Mouse (Mus musculus) intestine, postnatal 0 days (tissue): ENCODE results near the gene Eef1g. TPM values are rescaled to one million over a fixed set of nuclear protein-coding genes. Genes with fewer than 3 reads are reported as not detected.
A peak's percentile ranks its signal among the peaks of the same experiment; 100 is the strongest.

Experiments used
- ATAC-seq: fragments of 200-750 bp; cut with Nextera tagmentation; 2 replicates; pipeline ENCODE4 v1.8.0; 2017; ENCODE audit warnings: mild to moderate bottlenecking, moderate TSS enrichment, moderate library complexity
- H3K27ac ChIP-seq: fragments of 300-500 bp; sonication (generic); 2 replicates; pipeline ENCODE4 v1.5.1; 2014; ENCODE audit warnings: mild to moderate bottlenecking, low read depth, low read length, moderate library complexity
- H3K27me3 ChIP-seq: fragments of 300-500 bp; sonication (generic); replicated peaks from 2 replicates; pipeline ENCODE4 v1.6.1; 2014; ENCODE audit warnings: low read length, mixed read lengths; ENCODE audit not compliant: control insufficient read depth, insufficient read depth
- H3K36me3 ChIP-seq: fragments of 300-500 bp; sonication (generic); 2 replicates; pipeline ENCODE4 v1.6.1; 2014; ENCODE audit warnings: mild to moderate bottlenecking, moderate library complexity; ENCODE audit not compliant: control insufficient read depth, insufficient read depth
- H3K4me1 ChIP-seq: fragments of 300-500 bp; sonication (generic); replicated peaks from 2 replicates; pipeline ENCODE4 v1.6.1; 2014; ENCODE audit warnings: antibody characterized with exemption, low read length, mixed read lengths; ENCODE audit not compliant: control insufficient read depth, insufficient read depth
- H3K4me2 ChIP-seq: fragments of 300-500 bp; sonication (generic); replicated peaks from 2 replicates; pipeline ENCODE4 v1.6.1; 2014; ENCODE audit warnings: low read depth, mild to moderate bottlenecking, moderate library complexity
- H3K4me3 ChIP-seq: fragments of 300-500 bp; sonication (generic); 2 replicates; pipeline ENCODE4 v1.5.1; 2014; ENCODE audit warnings: low read depth, low read length
- H3K9ac ChIP-seq: fragments of 300-500 bp; sonication (generic); 2 replicates; pipeline ENCODE4 v1.6.1; 2014; ENCODE audit warnings: mild to moderate bottlenecking, low read depth, low read length
- H3K9me3 ChIP-seq: fragments of 300-500 bp; sonication (generic); 2 replicates; pipeline ENCODE4 v1.6.1; 2016; ENCODE audit warnings: mixed run types; ENCODE audit not compliant: control insufficient read depth
- CTCF ChIP-seq: sonication (generic); IDR thresholded peaks from 2 replicates; pipeline ENCODE4 v1.5.1; 2016; ENCODE audit warnings: low read depth, mild to moderate bottlenecking, control low read depth, antibody characterized with exemption, moderate library complexity
- WGBS: fragments of 180-500 bp; shearing (Covaris S2); extraction: QIAGEN DNeasy Blood & Tissue Kit; methylation state at CpG from one replicate; pipeline ENCODE4 v1.1.7; 2014; 5-methylcytosine and 5-hydroxymethylcytosine counted together
- polyA plus RNA-seq: library from polyadenylated mRNA; unstranded; fragments of >200 nt; fragmentation: Nextera tagmentation; extraction: Ambion mirVana; gene quantifications from 2 replicates; pipeline ENCODE4 v1.2.1, GENCODE M21; 2015

The Eef1g gene
- polyA plus RNA-seq, 1 experiment from 2014 or later, result 168 TPM

DNA sequence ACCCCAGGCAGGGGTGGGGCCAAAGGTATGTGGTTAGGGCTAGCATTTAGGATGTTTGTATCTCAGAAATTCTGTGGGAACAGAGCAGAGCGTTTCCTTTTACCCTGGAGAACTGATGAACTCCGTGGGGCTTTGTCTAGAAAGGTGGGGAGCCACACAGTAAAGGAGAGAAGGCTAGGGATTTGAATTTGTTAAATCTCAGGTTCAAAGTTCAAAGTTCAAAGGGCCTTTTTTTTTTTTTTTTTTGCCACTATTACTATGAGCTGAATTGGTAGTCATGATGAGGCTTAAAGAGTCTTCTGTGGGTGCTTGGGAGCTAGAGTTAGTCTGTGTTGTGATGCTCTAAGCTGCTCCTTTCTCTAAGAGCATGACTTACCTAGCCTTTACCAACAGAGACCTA lies 30.1 kb upstream of the Eef1g start:
- Histone ChIP-seq H3K4me2 (no peak overlapping the region), H3K36me3 (peaks cover 58% of the 10 kb centered on the region), H3K27ac (no peak overlapping the region), H3K4me1 (no peaks in the 10 kb centered on the region; the same call in 1 of the 2 replicates), H3K9ac (no peak overlapping the region), H3K4me3 (no peak overlapping the region), H3K9me3 (no peaks in the 10 kb centered on the region), H3K27me3 (no peaks in the 10 kb centered on the region)
- no peak for ATAC-seq
- WGBS, result 65% methylated on average over 2 of the region's 2 CpGs
- TF ChIP-seq CTCF, result no peak

DNA sequence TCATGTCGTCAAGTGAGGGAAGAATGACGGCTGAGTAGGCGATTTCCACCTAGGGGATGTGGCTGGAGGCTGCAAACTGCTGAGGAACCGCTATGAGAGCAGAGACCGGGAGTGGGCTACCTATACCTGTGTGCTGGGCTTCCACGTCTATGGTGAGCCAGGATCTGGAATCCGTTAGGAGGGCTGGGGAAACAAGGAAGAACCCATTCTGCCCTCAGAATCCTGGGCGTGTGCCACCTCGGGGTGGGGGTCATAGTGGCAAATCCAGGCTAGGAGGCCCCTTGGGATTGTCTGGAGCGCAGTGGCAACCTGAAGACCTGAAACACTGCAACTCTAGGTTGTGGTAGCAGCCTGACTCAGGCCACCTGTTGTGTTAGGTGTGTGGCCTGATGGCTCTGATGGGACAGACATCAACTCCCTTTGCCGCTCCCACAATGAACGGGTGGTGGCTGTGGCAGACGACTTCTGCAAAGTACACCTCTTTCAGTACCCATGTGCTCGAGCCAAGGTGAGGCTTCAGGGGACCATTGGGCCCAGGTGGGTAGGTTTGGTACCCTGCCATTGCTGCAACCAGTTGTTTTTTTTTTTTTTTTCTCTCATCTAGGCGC lies 26.2 kb upstream of the Eef1g start:
- Histone ChIP-seq H3K27ac (no peak overlapping the region), H3K4me2 (peak overlapping the region; percentile 81; the same call in 1 of the 2 replicates), H3K9me3 (no peaks in the 10 kb centered on the region), H3K4me1 (no peaks in the 10 kb centered on the region; the same call in 1 of the 2 replicates), H3K36me3 (peaks cover 41% of the 10 kb centered on the region), H3K9ac (no peak overlapping the region), H3K27me3 (no peaks in the 10 kb centered on the region), H3K4me3 (no peak overlapping the region)
- 77% methylated on average over 15 of the region's 15 CpGs for WGBS
- TF ChIP-seq CTCF, result no peak
- no peak for ATAC-seq

DNA sequence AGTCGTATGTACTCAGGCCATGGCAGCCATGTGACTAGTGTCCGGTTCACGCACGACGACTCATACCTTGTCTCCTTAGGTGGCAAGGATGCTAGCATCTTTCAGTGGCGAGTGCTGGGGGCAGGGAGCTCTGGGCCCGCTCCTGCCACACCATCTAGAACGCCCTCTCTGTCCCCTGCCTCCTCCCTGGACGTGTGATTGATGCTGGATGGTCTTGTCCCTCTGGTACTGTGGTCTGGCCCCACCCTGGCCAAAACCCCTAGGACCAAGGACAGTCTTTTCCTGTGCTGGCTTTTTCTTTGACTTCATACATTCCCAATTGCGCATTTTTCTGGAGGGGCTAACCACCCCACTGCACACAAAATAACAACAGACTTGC lies 25.7 kb upstream of the Eef1g start:
- TF ChIP-seq CTCF, result no peak
- H3K27me3 ChIP-seq, result no peaks in the 10 kb centered on the region
- no peaks in the 10 kb centered on the region; the same call in 1 of the 2 replicates for H3K4me1 ChIP-seq
- peak overlapping the region; percentile 98 for H3K9ac ChIP-seq
- peak overlapping the region; percentile 81 for H3K4me2 ChIP-seq
- 38% methylated on average over 10 of the region's 10 CpGs for WGBS
- peaks cover 43% of the 10 kb centered on the region for H3K36me3 ChIP-seq
- H3K9me3 ChIP-seq, result no peaks in the 10 kb centered on the region
- peak overlapping the region; percentile 98; the same call in 1 of the 2 replicates for H3K27ac ChIP-seq
- ATAC-seq, result no peak
- H3K4me3 ChIP-seq, result peak overlapping the region; percentile 83

DNA sequence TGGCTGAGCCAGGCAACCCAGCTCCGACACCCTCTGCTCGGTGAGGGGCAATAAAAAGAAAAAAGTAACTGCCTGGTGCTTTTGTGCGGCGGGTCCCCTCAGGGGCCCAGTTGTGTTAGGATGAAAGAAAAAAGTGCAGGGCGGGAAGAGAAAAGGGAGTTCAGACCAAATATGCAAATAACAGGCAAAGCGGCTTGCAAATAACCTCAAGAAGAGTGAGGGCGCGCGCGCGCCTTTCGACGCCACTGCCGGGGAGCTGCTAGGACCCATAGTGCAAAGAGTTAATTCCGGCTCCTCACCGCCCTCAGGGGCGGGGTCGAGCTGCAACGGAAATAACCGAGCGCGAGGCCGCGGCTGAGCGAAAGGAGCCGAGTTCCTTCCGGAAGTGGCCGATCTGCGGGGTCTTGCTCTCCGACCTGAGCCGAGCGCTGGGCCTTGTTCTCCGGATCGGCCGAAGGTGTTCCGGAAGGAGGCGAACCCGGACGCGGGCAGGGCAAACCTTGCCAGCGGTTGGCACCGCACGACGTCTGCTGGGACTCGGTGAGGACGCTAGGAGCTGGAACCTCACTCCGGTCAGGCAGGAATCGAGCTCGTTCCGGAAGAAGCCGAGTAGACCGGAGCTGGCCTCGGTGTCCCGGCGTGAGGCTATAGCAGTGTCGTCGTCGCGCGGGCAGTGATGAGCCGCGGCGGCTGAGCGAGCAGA lies 25.2 kb upstream of the Eef1g start, which contains the start of gene Mta2:
TSS of gene Mta2 (plus strand) at position 361 of the 703 bp plus-strand sequence.
- no peaks in the 10 kb centered on the region for H3K9me3 ChIP-seq
- TF ChIP-seq CTCF, result peak; percentile 51
- H3K27ac ChIP-seq, result peak within 1 kb of the TSS; percentile 98
- peak; percentile 94 for ATAC-seq
- peak within 1 kb of the TSS; percentile 83 for H3K4me3 ChIP-seq
- H3K4me2 ChIP-seq, result peak within 1 kb of the TSS; percentile 81
- no peaks in the 10 kb centered on the region for H3K27me3 ChIP-seq
- peaks cover 43% of the 10 kb centered on the region for H3K36me3 ChIP-seq
- no peaks in the 10 kb centered on the region; the same call in 1 of the 2 replicates for H3K4me1 ChIP-seq
- under 1% methylated on average over 64 of the region's 64 CpGs for WGBS
- H3K9ac ChIP-seq, result peak within 1 kb of the TSS; percentile 98

DNA sequence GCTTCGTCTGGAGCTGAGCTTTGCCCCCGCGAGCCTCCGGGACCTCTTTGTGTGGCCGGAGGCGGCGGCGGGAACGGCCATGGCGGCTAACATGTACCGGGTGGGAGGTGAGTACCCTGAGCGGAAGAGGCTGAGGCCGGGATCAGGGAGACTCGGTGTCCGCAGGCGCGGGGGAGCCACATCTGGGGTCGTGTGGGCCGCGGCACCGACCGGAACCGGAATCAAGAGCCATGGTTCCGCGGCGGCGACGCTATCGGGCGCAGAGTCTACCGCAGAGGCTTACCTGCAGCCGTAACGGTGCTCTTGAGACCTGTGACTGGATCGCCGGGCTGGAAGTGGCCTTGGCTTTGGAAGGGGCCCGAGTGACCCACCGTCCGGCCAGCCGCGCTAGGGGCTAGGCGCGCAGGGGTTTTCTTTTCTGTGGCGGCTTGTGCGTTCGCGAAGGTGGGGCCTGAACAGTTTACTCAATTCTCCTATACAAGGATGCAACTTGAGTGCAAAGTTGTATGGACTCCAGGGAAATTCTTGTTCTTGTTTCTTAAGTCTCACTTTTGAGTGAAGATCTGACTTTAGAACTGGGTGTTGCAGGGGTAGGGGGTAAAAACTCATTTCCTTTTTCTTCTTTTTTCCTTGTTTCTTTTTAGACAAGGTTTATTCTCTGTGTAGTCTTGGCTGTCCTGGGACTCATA lies 24.4 kb upstream of the Eef1g start:
- H3K4me1 ChIP-seq, result no peaks in the 10 kb centered on the region; the same call in 1 of the 2 replicates
- H3K27ac ChIP-seq, result peak overlapping the region; percentile 98
- peak overlapping the region; percentile 83 for H3K4me3 ChIP-seq
- H3K4me2 ChIP-seq, result peak overlapping the region; percentile 81
- H3K27me3 ChIP-seq, result no peaks in the 10 kb centered on the region
- H3K9ac ChIP-seq, result peak overlapping the region; percentile 98
- WGBS, result under 1% methylated on average over 46 of the region's 46 CpGs
- no peak for TF ChIP-seq CTCF
- ATAC-seq, result peak; percentile 39
- H3K9me3 ChIP-seq, result no peaks in the 10 kb centered on the region
- H3K36me3 ChIP-seq, result peaks cover 46% of the 10 kb centered on the region

DNA sequence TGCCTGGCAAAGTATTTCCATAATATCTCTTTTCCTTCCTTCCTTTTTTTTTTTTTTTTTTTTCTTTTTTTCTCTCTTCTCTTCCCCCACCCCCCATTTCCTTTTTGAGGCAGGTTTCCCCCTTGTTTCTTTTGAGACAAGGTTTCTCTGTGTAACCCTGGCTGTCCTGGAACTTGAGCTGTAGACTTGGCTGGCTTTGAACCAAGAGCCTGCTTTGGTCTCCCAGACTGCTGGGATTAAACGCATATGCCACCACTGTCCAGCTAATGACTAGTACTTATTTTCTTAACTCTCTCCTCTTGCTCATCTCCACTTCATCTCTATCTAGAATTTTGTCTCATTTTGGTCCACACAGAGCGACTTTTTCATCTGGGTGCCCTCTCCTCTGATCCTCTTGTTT lies 23.8 kb upstream of the Eef1g start:
- no peak for ATAC-seq
- no peak for TF ChIP-seq CTCF
- Histone ChIP-seq H3K36me3 (peaks cover 47% of the 10 kb centered on the region), H3K27me3 (no peaks in the 10 kb centered on the region), H3K4me3 (peak overlapping the region; percentile 83), H3K27ac (no peak overlapping the region), H3K9me3 (no peaks in the 10 kb centered on the region), H3K4me1 (no peaks in the 10 kb centered on the region; the same call in 1 of the 2 replicates), H3K4me2 (peak overlapping the region; percentile 81), H3K9ac (0 out of 2 replicates have a peak overlapping the region, but pooled peaks have one; percentile 23)
- WGBS, result 51% methylated on average over 2 of the region's 2 CpGs
